Mouse (Mus musculus) MEL (cell line): ENCODE results near the gene Epc2. TPM values are rescaled to one million over a fixed set of nuclear protein-coding genes. Genes with fewer than 3 reads are reported as not detected.

Source experiments
- DNase-seq: peaks from one replicate; pipeline ENCODE4 v3.0.0; 2011; ENCODE audit warnings: low read depth, low spot score
- H3K27ac ChIP-seq: 2 replicates; pipeline ENCODE4 v1.5.1; 2012; ENCODE audit warnings: low read depth, mild to moderate bottlenecking, control low read depth, low read length, moderate library complexity; ENCODE audit not compliant: control insufficient read depth
- H3K27me3 ChIP-seq, 2 experiments: fragments of 150-350 bp in 1 of 2; sonication (generic) in 1 of 2; 2 replicates each; pipeline ENCODE4 v1.6.1; 2012; ENCODE audit warnings: low read length in 2 of 2, mild to moderate bottlenecking in 2 of 2, improper control_type of control experiment in 1 of 2, moderate library complexity in 1 of 2; ENCODE audit not compliant: insufficient read depth in 2 of 2, control insufficient read depth in 1 of 2
- H3K36me3 ChIP-seq, 2 experiments: 2 replicates each; pipeline ENCODE4 v1.6.1; 2012 to 2014; ENCODE audit warnings: low read length in 2 of 2, improper control_type of control experiment in 1 of 2, inconsistent platforms in 1 of 2, mild to moderate bottlenecking in 1 of 2; ENCODE audit not compliant: insufficient read depth in 2 of 2, control insufficient read depth in 1 of 2
- H3K4me1 ChIP-seq, 2 experiments: fragments of 150-350 bp in 1 of 2; sonication (generic) in 1 of 2; 2 replicates each; pipeline ENCODE4 v1.6.1; 2012; ENCODE audit warnings: low read length in 2 of 2, improper control_type of control experiment in 1 of 2, mild to moderate bottlenecking in 1 of 2; ENCODE audit not compliant: insufficient read depth in 2 of 2, control insufficient read depth in 1 of 2
- H3K4me3 ChIP-seq, 2 experiments: fragments of 150-350 bp in 1 of 2; sonication (generic) in 1 of 2; 2 replicates each; pipeline ENCODE4 v1.5.1; 2012; ENCODE audit warnings: low read depth in 2 of 2, low read length in 2 of 2, mild to moderate bottlenecking in 2 of 2, moderate library complexity in 2 of 2, control low read depth in 1 of 2, improper control_type of control experiment in 1 of 2; ENCODE audit not compliant: control insufficient read depth in 1 of 2, insufficient read depth in 1 of 2
- H3K79me2 ChIP-seq: 2 replicates; pipeline ENCODE4 v1.6.1; 2012; ENCODE audit warnings: mild to moderate bottlenecking, low read length, moderate library complexity; ENCODE audit not compliant: control insufficient read depth, poor library complexity, insufficient read depth
- H3K9ac ChIP-seq: 2 replicates; pipeline ENCODE4 v1.6.1; 2012; ENCODE audit warnings: low read depth, mild to moderate bottlenecking, control low read depth, low read length, moderate library complexity; ENCODE audit not compliant: control insufficient read depth, poor library complexity, severe bottlenecking
- H3K9me3 ChIP-seq: fragments of 150-350 bp; sonication (generic); replicated peaks from 2 replicates; pipeline ENCODE4 v1.6.1; 2012; ENCODE audit warnings: mild to moderate bottlenecking, low read length, improper control_type of control experiment, moderate library complexity; ENCODE audit not compliant: insufficient read depth
- BHLHE40 ChIP-seq: IDR thresholded peaks from 2 replicates; pipeline ENCODE4 v1.6.1; 2012; ENCODE audit warnings: low read depth, mild to moderate bottlenecking, inconsistent platforms, low read length, improper control_type of control experiment, borderline replicate concordance
- CHD1 ChIP-seq: IDR thresholded peaks from 2 replicates; pipeline ENCODE4 v1.6.1; 2012; ENCODE audit warnings: low read depth, mild to moderate bottlenecking, inconsistent platforms, low read length, improper control_type of control experiment
- CHD2 ChIP-seq: IDR thresholded peaks from 2 replicates; pipeline ENCODE4 v1.6.1; 2011; ENCODE audit warnings: low read length, improper control_type of control experiment
- E2F4 ChIP-seq: IDR thresholded peaks from 2 replicates; pipeline ENCODE4 v1.6.1; 2011; ENCODE audit warnings: low read depth, low read length, improper control_type of control experiment, borderline replicate concordance
- ELF1 ChIP-seq: IDR thresholded peaks from 2 replicates; pipeline ENCODE4 v1.6.1; 2014; ENCODE audit warnings: low read depth, mild to moderate bottlenecking, inconsistent platforms, low read length, improper control_type of control experiment, moderate library complexity
- EP300 ChIP-seq, 2 experiments: IDR thresholded peaks; 2 replicates each; pipeline ENCODE4 v1.6.1; 2011; ENCODE audit warnings: improper control_type of control experiment in 2 of 2, low read length in 2 of 2, low read depth in 1 of 2, mild to moderate bottlenecking in 1 of 2
- GABPA ChIP-seq: IDR thresholded peaks from 2 replicates; pipeline ENCODE4 v1.6.1; 2012; ENCODE audit warnings: low read depth, mild to moderate bottlenecking, inconsistent platforms, low read length, improper control_type of control experiment, moderate library complexity
- GATA1 ChIP-seq: IDR thresholded peaks from 2 replicates; pipeline ENCODE4 v1.6.1; 2011; ENCODE audit warnings: low read depth, low read length, improper control_type of control experiment
- MAFK ChIP-seq: IDR thresholded peaks from 2 replicates; pipeline ENCODE4 v1.6.1; 2011; ENCODE audit warnings: low read depth, mild to moderate bottlenecking, low read length, improper control_type of control experiment, borderline replicate concordance
- MAX ChIP-seq: IDR thresholded peaks from 2 replicates; pipeline ENCODE4 v1.6.1; 2011; ENCODE audit warnings: low read length, improper control_type of control experiment
- MAZ ChIP-seq: IDR thresholded peaks from 2 replicates; pipeline ENCODE4 v1.6.1; 2012; ENCODE audit warnings: low read depth, mild to moderate bottlenecking, inconsistent platforms, low read length, improper control_type of control experiment
- MEF2A ChIP-seq: IDR thresholded peaks from 2 replicates; pipeline ENCODE4 v1.6.1; 2014; ENCODE audit warnings: low read depth, mild to moderate bottlenecking, inconsistent platforms, low read length, improper control_type of control experiment; ENCODE audit not compliant: poor library complexity, insufficient replicate concordance, severe bottlenecking; ENCODE audit errors: extremely low read depth
- MXI1 ChIP-seq: IDR thresholded peaks from 2 replicates; pipeline ENCODE4 v1.6.1; 2011; ENCODE audit warnings: mild to moderate bottlenecking, low read depth, low read length, improper control_type of control experiment
- MYC ChIP-seq: IDR thresholded peaks from 2 replicates; pipeline ENCODE4 v1.6.1; 2011; ENCODE audit warnings: low read depth, mild to moderate bottlenecking, low read length, improper control_type of control experiment, moderate library complexity
- NELFE ChIP-seq: IDR thresholded peaks from 2 replicates; pipeline ENCODE4 v1.6.1; 2011; ENCODE audit warnings: low read depth, low read length, improper control_type of control experiment
- NRF1 ChIP-seq: IDR thresholded peaks from 2 replicates; pipeline ENCODE4 v1.6.1; 2014; ENCODE audit warnings: low read depth, mild to moderate bottlenecking, inconsistent platforms, low read length, improper control_type of control experiment, moderate library complexity; ENCODE audit not compliant: poor library complexity, insufficient read depth, severe bottlenecking
- POLR2AphosphoS2 ChIP-seq: IDR thresholded peaks from 2 replicates; pipeline ENCODE4 v1.6.1; 2011; ENCODE audit warnings: low read length, improper control_type of control experiment
- POLR2AphosphoS5 ChIP-seq: IDR thresholded peaks from 2 replicates; pipeline ENCODE4 v1.6.1; 2012; ENCODE audit warnings: low read depth, borderline replicate concordance, mild to moderate bottlenecking, inconsistent platforms, low read length, moderate library complexity, mixed read lengths
- RCOR1 ChIP-seq: IDR thresholded peaks from 2 replicates; pipeline ENCODE4 v1.6.1; 2012; ENCODE audit warnings: low read depth, mild to moderate bottlenecking, inconsistent platforms, low read length, improper control_type of control experiment
- SIN3A ChIP-seq: IDR thresholded peaks from 2 replicates; pipeline ENCODE4 v1.6.1; 2012; ENCODE audit warnings: low read length, improper control_type of control experiment, inconsistent platforms
- SMC3 ChIP-seq: IDR thresholded peaks from 2 replicates; pipeline ENCODE4 v1.6.1; 2011; ENCODE audit warnings: low read depth, low read length, improper control_type of control experiment
- TAL1 ChIP-seq: IDR thresholded peaks from 2 replicates; pipeline ENCODE4 v1.6.1; 2012; ENCODE audit warnings: mild to moderate bottlenecking, inconsistent platforms, low read length, moderate library complexity, mixed read lengths
- TCF12 ChIP-seq: IDR thresholded peaks from 2 replicates; pipeline ENCODE4 v1.6.1; 2014; ENCODE audit warnings: low read depth, mild to moderate bottlenecking, inconsistent platforms, low read length, improper control_type of control experiment, moderate library complexity
- UBTF ChIP-seq: IDR thresholded peaks from 2 replicates; pipeline ENCODE4 v1.6.1; 2012; ENCODE audit warnings: low read depth, mild to moderate bottlenecking, inconsistent platforms, low read length, improper control_type of control experiment, moderate library complexity, borderline replicate concordance; ENCODE audit not compliant: insufficient read depth
- ZC3H11A ChIP-seq: IDR thresholded peaks from 2 replicates; pipeline ENCODE4 v1.6.1; 2012; ENCODE audit warnings: low read depth, mild to moderate bottlenecking, inconsistent platforms, low read length, improper control_type of control experiment
- ZKSCAN1 ChIP-seq: IDR thresholded peaks from 2 replicates; pipeline ENCODE4 v1.6.1; 2012; ENCODE audit warnings: low read depth, mild to moderate bottlenecking, inconsistent platforms, low read length, improper control_type of control experiment, moderate library complexity
- ZNF384 ChIP-seq: IDR thresholded peaks from 2 replicates; pipeline ENCODE4 v1.6.1; 2012; ENCODE audit warnings: low read depth, mild to moderate bottlenecking, inconsistent platforms, low read length, improper control_type of control experiment
- polyA plus RNA-seq, 2 experiments: library from polyadenylated mRNA; stranded (reverse) in 1 of 2; unstranded in 1 of 2; fragments of >175 nt in 1 of 2; fragments of >200 nt in 1 of 2; gene quantifications; 2 replicates each; pipeline versions ENCODE4 v1.2.1 to v1.2.4; 2012; ENCODE audit warnings: low replicate concordance in 2 of 2, low read depth in 1 of 2; ENCODE audit not compliant: insufficient read length in 2 of 2, insufficient read depth in 1 of 2, missing spikeins in 1 of 2
- total RNA-seq: library from RNA; depleted of rRNA; stranded (reverse); fragments of 300-350 nt; gene quantifications from 2 replicates; pipeline ENCODE4 v1.2.3, GENCODE M21; 2012

Epc2 gene
- total and polyA plus RNA-seq, 3 experiments = 14.3 to 15.4 TPM; not detected in 1

DNA sequence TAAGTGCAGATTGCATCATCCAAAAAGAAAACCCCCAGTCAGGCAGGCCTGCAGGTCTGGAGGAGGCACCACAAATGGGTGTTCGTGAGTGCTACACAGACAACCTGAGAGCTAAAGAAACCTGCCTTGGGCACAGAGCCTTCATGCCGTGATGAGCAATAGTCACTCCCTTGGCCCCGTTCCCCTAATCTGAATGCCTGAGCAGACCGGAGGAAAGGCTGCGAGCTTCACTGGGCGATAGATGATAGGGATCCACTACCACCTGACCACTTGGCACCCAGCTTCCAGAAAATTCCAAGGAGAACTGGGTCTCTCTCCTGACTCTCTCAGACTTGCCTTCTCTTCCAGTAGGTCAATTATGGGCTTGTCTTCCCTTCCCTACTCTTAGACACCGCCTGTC is 143.6 kb downstream of the Epc2 start:
- H3K9ac ChIP-seq = no peak overlapping the region
- no peak overlapping the region for H3K4me3 ChIP-seq
- H3K4me1 ChIP-seq = no peaks in the 10 kb centered on the region
- TF ChIP-seq SMC3 = no peak
- no peak for TF ChIP-seq NELFE
- TF ChIP-seq TCF12 = no peak
- no peak for TF ChIP-seq POLR2AphosphoS5
- no peak for TF ChIP-seq ZNF384
- TF ChIP-seq ZC3H11A = no peak
- no peak for TF ChIP-seq CHD1
- TF ChIP-seq POLR2AphosphoS2 = no peak
- no peak for TF ChIP-seq GABPA
- no peak for TF ChIP-seq MYC
- TF ChIP-seq RCOR1 = no peak
- TF ChIP-seq MAZ = no peak
- no peak for TF ChIP-seq ELF1
- TF ChIP-seq GATA1 = no peak
- TF ChIP-seq BHLHE40 = no peak
- TF ChIP-seq MAX = no peak
- no peak for TF ChIP-seq ZKSCAN1
- TF ChIP-seq, all 39 proteins: peak for 0
- Histone ChIP-seq H3K36me3 (no peaks in the 10 kb centered on the region), H3K27me3 (no peaks in the 10 kb centered on the region; a peak in 2 of 4 replicates), H3K27ac (no peak overlapping the region), H3K9me3 (no peaks in the 10 kb centered on the region), H3K79me2 (no peaks in the 10 kb centered on the region)
- no peak for DNase-seq

DNA sequence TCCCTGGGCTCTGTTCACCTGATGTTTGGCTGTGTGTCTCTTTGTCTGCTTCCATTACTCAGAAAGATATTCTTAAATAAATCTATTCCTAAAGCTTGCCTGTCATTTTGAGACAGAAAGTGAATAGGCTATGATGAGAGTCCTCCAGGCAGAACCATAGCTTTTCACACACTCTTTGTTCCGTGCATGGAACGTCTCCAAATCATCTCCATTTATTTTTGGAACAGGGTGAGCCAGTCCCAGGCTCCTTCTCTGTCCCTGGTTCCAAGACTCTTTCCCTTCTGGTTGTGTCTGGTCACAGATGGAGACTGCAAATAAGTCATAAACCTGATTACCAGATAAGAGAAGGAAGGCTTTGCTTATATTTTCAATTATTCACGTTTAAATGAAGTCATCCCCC is 145.0 kb downstream of the Epc2 start:
- H3K27me3 ChIP-seq = no peaks in the 10 kb centered on the region; a peak in 2 of 4 replicates
- no peak overlapping the region for H3K4me3 ChIP-seq
- TF ChIP-seq POLR2AphosphoS5 = no peak
- TF ChIP-seq EP300 (IDR thresholded peaks at IDR 0.05; ENCODE audit: low read depth in 1 of 2, low read length in 2 of 2) = no peak
- no peak for TF ChIP-seq MAFK
- no peak for TF ChIP-seq NRF1
- TF ChIP-seq TAL1 = no peak
- TF ChIP-seq CHD2 = no peak
- TF ChIP-seq ZC3H11A = no peak
- no peak for TF ChIP-seq CHD1
- TF ChIP-seq SIN3A = no peak
- TF ChIP-seq MEF2A = no peak
- TF ChIP-seq GABPA = no peak
- no peak for TF ChIP-seq E2F4
- TF ChIP-seq UBTF = no peak
- no peak for TF ChIP-seq ZNF384
- TF ChIP-seq MXI1 = no peak
- no peak for TF ChIP-seq SMC3
- TF ChIP-seq, all 39 proteins: peak for 0
- no peak for DNase-seq
- no peaks in the 10 kb centered on the region for H3K9me3 ChIP-seq
- no peaks in the 10 kb centered on the region for H3K79me2 ChIP-seq
- H3K36me3 ChIP-seq = no peaks in the 10 kb centered on the region
- no peaks in the 10 kb centered on the region for H3K4me1 ChIP-seq
- no peak overlapping the region for H3K27ac ChIP-seq
- H3K9ac ChIP-seq = no peak overlapping the region
